ENCODE assay signal across 14 mouse cellular contexts in the genomic region with DNA sequence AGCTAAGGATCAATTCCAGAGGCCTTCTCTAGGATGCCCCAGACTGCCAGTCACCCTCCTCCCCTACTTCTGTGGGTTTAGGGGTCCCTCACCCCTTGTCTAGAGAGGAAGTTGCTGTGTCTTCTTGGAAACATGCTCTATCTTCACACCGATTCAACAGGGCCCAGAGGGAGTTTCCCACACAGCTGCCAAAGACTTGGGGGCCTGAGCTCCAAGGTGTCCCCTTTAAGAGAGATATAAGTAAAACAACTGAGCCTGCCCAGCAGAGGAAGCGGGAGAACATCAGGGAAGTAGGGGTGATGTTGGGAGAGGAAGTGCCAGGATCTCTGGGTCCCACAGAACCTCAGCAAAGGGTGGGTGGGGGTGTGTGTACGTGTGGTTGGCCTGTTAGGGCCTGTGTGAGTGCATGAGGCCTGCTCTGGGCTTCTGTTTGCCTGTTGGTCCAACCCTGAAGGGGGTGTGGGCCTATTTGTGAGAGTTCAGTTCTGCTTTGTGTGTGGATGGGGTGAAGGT. TPM values are rescaled to one million over a fixed set of nuclear protein-coding genes. Genes with fewer than 3 reads are reported as not detected.
DNase-seq lines count a peak whose midpoint lies in the region; ATAC-seq and TF ChIP-seq lines count a peak whose summit lies in the region.
"Had no signal": no experiment of that assay in that cellular context is flagged by ENCODE, and none has a peak within 500 bp of the region (broad histone marks: within the 10 kb centered on the region; RNA-seq: fewer than 3 reads in every experiment).

No protein-coding gene starts in this region.

- 68% methylated on average over 3 of the region's 3 CpGs for WGBS in forebrain, embryonic 10.5 days
- 71% methylated on average over 3 of the region's 3 CpGs for WGBS in forebrain, embryonic 11.5 days
- 14% methylated on average over 3 of the region's 3 CpGs for WGBS in spleen, adult 2 months
- 60% methylated on average over 3 of the region's 3 CpGs for WGBS in intestine, postnatal 0 days
- WGBS in small intestine, adult 2 months = 36% methylated on average over 3 of the region's 3 CpGs
- WGBS in hindbrain, postnatal 0 days = 77% methylated on average over 3 of the region's 3 CpGs

- no peak for TF ChIP-seq CTCF in spleen, adult 2 months (IDR thresholded peaks at IDR 0.05; ENCODE audit: extremely low read depth, insufficient read depth, insufficient read length, insufficient replicate concordance)
- TF ChIP-seq CTCF in intestine, postnatal 0 days (IDR thresholded peaks at IDR 0.05; ENCODE audit: low read depth) = no peak
- TF ChIP-seq CTCF in small intestine, adult 2 months (IDR thresholded peaks at IDR 0.05; ENCODE audit: extremely low read depth, insufficient read length, insufficient replicate concordance, low read depth, low read length) = no peak
- TF ChIP-seq CTCF in hindbrain, postnatal 0 days (IDR thresholded peaks at IDR 0.05; ENCODE audit: low read depth) = no peak

- no peak overlapping the region for H3K9ac ChIP-seq in forebrain, embryonic 11.5 days (ENCODE audit: low read length)
- no peak overlapping the region for H3K9ac ChIP-seq in intestine, postnatal 0 days (ENCODE audit: low read depth, low read length)
- H3K9ac ChIP-seq in hindbrain, postnatal 0 days (replicated peaks; ENCODE audit: low read length) = no peak overlapping the region
- H3K9ac ChIP-seq: neural tube, embryonic 13.5 days had no signal

- no peak overlapping the region for H3K4me3 ChIP-seq in forebrain, embryonic 10.5 days
- H3K4me3 ChIP-seq in forebrain, embryonic 11.5 days (ENCODE audit: low read depth, low read length) = no peak overlapping the region
- no peak overlapping the region for H3K4me3 ChIP-seq in spleen, adult 2 months (ENCODE audit: extremely low read depth, insufficient read depth, insufficient read length)
- H3K4me3 ChIP-seq in intestine, postnatal 0 days (ENCODE audit: low read depth, low read length) = no peak overlapping the region
- H3K4me3 ChIP-seq in small intestine, adult 2 months (ENCODE audit: low read depth, low read length) = peak overlapping the region; percentile 25
- H3K4me3 ChIP-seq in hindbrain, postnatal 0 days (ENCODE audit: low read length) = no peak overlapping the region
- H3K4me3 ChIP-seq: neural tube, embryonic 13.5 days had no signal

- no peak for ATAC-seq in forebrain, embryonic 11.5 days (replicated peaks; ENCODE audit: low FRiP score)
- ATAC-seq in intestine, postnatal 0 days = no peak
- no peak for ATAC-seq in hindbrain, postnatal 0 days
- ATAC-seq: forebrain, embryonic 14.5 days had no signal

- TF ChIP-seq POLR2A in spleen, adult 2 months (IDR thresholded peaks at IDR 0.05; ENCODE audit: low read depth, low read length) = no peak
- TF ChIP-seq POLR2A in small intestine, adult 2 months (IDR thresholded peaks at IDR 0.05; ENCODE audit: low read depth, low read length) = no peak

- peaks cover 72% of the 10 kb centered on the region for H3K4me1 ChIP-seq in forebrain, embryonic 10.5 days
- H3K4me1 ChIP-seq in forebrain, embryonic 11.5 days (replicated peaks; ENCODE audit: control insufficient read depth, insufficient read depth, low read length) = peaks cover 40% of the 10 kb centered on the region
- peaks cover 37% of the 10 kb centered on the region for H3K4me1 ChIP-seq in spleen, adult 2 months (ENCODE audit: control insufficient read depth, insufficient read depth, insufficient read length)
- peaks cover 41% of the 10 kb centered on the region for H3K4me1 ChIP-seq in intestine, postnatal 0 days (replicated peaks; ENCODE audit: control insufficient read depth, insufficient read depth, low read length)
- peaks cover 49% of the 10 kb centered on the region for H3K4me1 ChIP-seq in small intestine, adult 2 months (ENCODE audit: control insufficient read depth, insufficient read depth, insufficient read length, low read length)
- H3K4me1 ChIP-seq in hindbrain, postnatal 0 days (ENCODE audit: insufficient read depth, low read length) = peaks cover 40% of the 10 kb centered on the region

- no peak overlapping the region for H3K4me2 ChIP-seq in forebrain, embryonic 11.5 days (ENCODE audit: low read depth, low read length, severe bottlenecking)
- H3K4me2 ChIP-seq in intestine, postnatal 0 days (replicated peaks; ENCODE audit: low read depth) = peak overlapping the region; percentile 96
- H3K4me2 ChIP-seq in hindbrain, postnatal 0 days (ENCODE audit: low read depth, low read length) = no peak overlapping the region
- H3K4me2 ChIP-seq: neural tube, embryonic 13.5 days had no signal

- H3K9me3 ChIP-seq in forebrain, embryonic 10.5 days = no peaks in the 10 kb centered on the region
- no peaks in the 10 kb centered on the region for H3K9me3 ChIP-seq in forebrain, embryonic 11.5 days (ENCODE audit: control insufficient read depth, low read length)
- H3K9me3 ChIP-seq in intestine, postnatal 0 days (ENCODE audit: control insufficient read depth) = no peaks in the 10 kb centered on the region
- no peaks in the 10 kb centered on the region for H3K9me3 ChIP-seq in hindbrain, postnatal 0 days (ENCODE audit: low read length)
- H3K9me3 ChIP-seq: neural tube, embryonic 13.5 days had no signal

- DNase-seq in forebrain, embryonic 10.5 days (ENCODE audit: extremely low spot score, low spot score) = no peak
- no peak for DNase-seq in forebrain, embryonic 11.5 days (ENCODE audit: low spot score)
- no peak for DNase-seq in spleen, adult 2 months (ENCODE audit: low read depth in 1 of 2, low spot score in 2 of 2)
- no peak for DNase-seq in spleen, adult 12 weeks (ENCODE audit: low spot score)
- DNase-seq in right cerebral cortex, adult 18-20 months = no peak
- no peak for DNase-seq in hindbrain, postnatal 0 days (ENCODE audit: low spot score)
- DNase-seq: thymus, postnatal 14 days had no signal

- H3K27me3 ChIP-seq in forebrain, embryonic 10.5 days (ENCODE audit: poor library complexity, severe bottlenecking) = peaks cover 92% of the 10 kb centered on the region
- H3K27me3 ChIP-seq in forebrain, embryonic 11.5 days (ENCODE audit: control insufficient read depth, insufficient read depth, low read length) = peaks cover 38% of the 10 kb centered on the region
- no peaks in the 10 kb centered on the region for H3K27me3 ChIP-seq in spleen, adult 2 months (ENCODE audit: control insufficient read depth, insufficient read depth, low read length)
- no peaks in the 10 kb centered on the region for H3K27me3 ChIP-seq in intestine, postnatal 0 days (replicated peaks; ENCODE audit: control insufficient read depth, insufficient read depth, low read length)
- H3K27me3 ChIP-seq in small intestine, adult 2 months (ENCODE audit: control insufficient read depth, insufficient read depth, low read length) = no peaks in the 10 kb centered on the region
- H3K27me3 ChIP-seq in hindbrain, postnatal 0 days (ENCODE audit: insufficient read depth, low read length) = no peaks in the 10 kb centered on the region

- 0 out of 2 replicates have a peak overlapping the region, but pooled peaks have one; percentile 20 for H3K27ac ChIP-seq in forebrain, embryonic 10.5 days
- H3K27ac ChIP-seq in forebrain, embryonic 11.5 days (ENCODE audit: low read depth, low read length) = no peak overlapping the region
- peak overlapping the region; percentile 78 for H3K27ac ChIP-seq in spleen, adult 2 months (ENCODE audit: insufficient read depth, low read length)
- H3K27ac ChIP-seq in intestine, postnatal 0 days (ENCODE audit: low read depth, low read length) = peak overlapping the region; percentile 82; the same call in 1 of the 2 replicates
- peak overlapping the region; percentile 99 for H3K27ac ChIP-seq in small intestine, adult 2 months (ENCODE audit: insufficient read depth, low read depth, low read length)
- H3K27ac ChIP-seq in hindbrain, postnatal 0 days = no peak overlapping the region
- H3K27ac ChIP-seq: neural tube, embryonic 13.5 days had no signal

- no peaks in the 10 kb centered on the region for H3K36me3 ChIP-seq in forebrain, embryonic 10.5 days (replicated peaks)
- H3K36me3 ChIP-seq in forebrain, embryonic 11.5 days (ENCODE audit: control insufficient read depth, insufficient read depth, low read length) = no peaks in the 10 kb centered on the region
- no peaks in the 10 kb centered on the region for H3K36me3 ChIP-seq in spleen, adult 2 months (ENCODE audit: control insufficient read depth, insufficient read depth, low read length)
- H3K36me3 ChIP-seq in intestine, postnatal 0 days (ENCODE audit: control insufficient read depth, insufficient read depth) = no peaks in the 10 kb centered on the region
- no peaks in the 10 kb centered on the region for H3K36me3 ChIP-seq in small intestine, adult 2 months (ENCODE audit: control insufficient read depth, insufficient read depth, low read length)
- no peaks in the 10 kb centered on the region for H3K36me3 ChIP-seq in hindbrain, postnatal 0 days (ENCODE audit: insufficient read depth, low read length)
- H3K36me3 ChIP-seq: neural tube, embryonic 13.5 days had no signal

RNA-seq across cellular contexts. Expression of gene Junb, which starts 4.0 kb away (rescaled TPM):
- 3.8 and 4.0 TPM in 2 replicates for polyA plus RNA-seq in forebrain, embryonic 10.5 days (2016; fragmentation: Nextera tagmentation; extraction: Ambion mirVana)
- polyA plus RNA-seq in forebrain, embryonic 11.5 days (2014; fragmentation: Nextera tagmentation; extraction: Ambion mirVana) = 5.2 and 5.8 TPM in 2 replicates
- 89.2 and 154 TPM in 2 replicates for polyA plus RNA-seq in spleen, adult 2 months (2012; rRNA removed)
- 42.8 and 47.6 TPM in 2 replicates for polyA plus RNA-seq in intestine, postnatal 0 days (2015; fragmentation: Nextera tagmentation; extraction: Ambion mirVana)
- 122 and 329 TPM in 2 replicates for polyA plus RNA-seq in small intestine, adult 2 months (2012; rRNA removed)
- 16.9 and 17.8 TPM in 2 replicates for total RNA-seq in hindbrain, postnatal 0 days (2014; rRNA removed)
- 6.3 and 7.9 TPM in 2 replicates for polyA plus RNA-seq in hindbrain, postnatal 0 days (2015; fragmentation: Nextera tagmentation; extraction: Ambion mirVana)

RNA-seq across cellular contexts. Expression of gene Hook2, which starts 7.8 kb away (rescaled TPM):
- polyA plus RNA-seq in forebrain, embryonic 10.5 days (2016; fragmentation: Nextera tagmentation; extraction: Ambion mirVana) = 18.3 and 19.0 TPM in 2 replicates
- 14.8 and 15.5 TPM in 2 replicates for polyA plus RNA-seq in forebrain, embryonic 11.5 days (2014; fragmentation: Nextera tagmentation; extraction: Ambion mirVana)
- 3.6 and 3.9 TPM in 2 replicates for polyA plus RNA-seq in spleen, adult 2 months (2012; rRNA removed)
- 68.6 and 75.4 TPM in 2 replicates for polyA plus RNA-seq in intestine, postnatal 0 days (2015; fragmentation: Nextera tagmentation; extraction: Ambion mirVana)
- 26.3 and 56.9 TPM in 2 replicates for polyA plus RNA-seq in small intestine, adult 2 months (2012; rRNA removed)
- total RNA-seq in hindbrain, postnatal 0 days (2014; rRNA removed) = 18.9 and 19.0 TPM in 2 replicates
- polyA plus RNA-seq in hindbrain, postnatal 0 days (2015; fragmentation: Nextera tagmentation; extraction: Ambion mirVana) = 29.7 and 33.4 TPM in 2 replicates

RNA-seq across cellular contexts. Expression of gene Rnaseh2a, which starts 13.0 kb away (rescaled TPM):
- 163 and 173 TPM in 2 replicates for polyA plus RNA-seq in forebrain, embryonic 10.5 days (2016; fragmentation: Nextera tagmentation; extraction: Ambion mirVana)
- polyA plus RNA-seq in forebrain, embryonic 11.5 days (2014; fragmentation: Nextera tagmentation; extraction: Ambion mirVana) = 128 and 147 TPM in 2 replicates
- 34.2 and 35.6 TPM in 2 replicates for polyA plus RNA-seq in spleen, adult 2 months (2012; rRNA removed)
- 53.2 and 57.6 TPM in 2 replicates for polyA plus RNA-seq in intestine, postnatal 0 days (2015; fragmentation: Nextera tagmentation; extraction: Ambion mirVana)
- 14.5 and 29.1 TPM in 2 replicates for polyA plus RNA-seq in small intestine, adult 2 months (2012; rRNA removed)
- 37.3 and 45.9 TPM in 2 replicates for total RNA-seq in hindbrain, postnatal 0 days (2014; rRNA removed)
- polyA plus RNA-seq in hindbrain, postnatal 0 days (2015; fragmentation: Nextera tagmentation; extraction: Ambion mirVana) = 59.0 and 59.7 TPM in 2 replicates

RNA-seq across cellular contexts. Expression of gene Prdx2, which starts 13.2 kb away (rescaled TPM):
- polyA plus RNA-seq in forebrain, embryonic 10.5 days (2016; fragmentation: Nextera tagmentation; extraction: Ambion mirVana) = 1,199 and 1,255 TPM in 2 replicates
- 1,226 and 1,312 TPM in 2 replicates for polyA plus RNA-seq in forebrain, embryonic 11.5 days (2014; fragmentation: Nextera tagmentation; extraction: Ambion mirVana)
- polyA plus RNA-seq in spleen, adult 2 months (2012; rRNA removed) = 149 and 164 TPM in 2 replicates
- 313 and 319 TPM in 2 replicates for polyA plus RNA-seq in intestine, postnatal 0 days (2015; fragmentation: Nextera tagmentation; extraction: Ambion mirVana)
- polyA plus RNA-seq in small intestine, adult 2 months (2012; rRNA removed) = 70.6 and 141 TPM in 2 replicates
- total RNA-seq in hindbrain, postnatal 0 days (2014; rRNA removed) = 688 and 763 TPM in 2 replicates
- 925 and 937 TPM in 2 replicates for polyA plus RNA-seq in hindbrain, postnatal 0 days (2015; fragmentation: Nextera tagmentation; extraction: Ambion mirVana)

RNA-seq across cellular contexts. Expression of gene Gm49661, which starts 13.3 kb away (rescaled TPM):
- polyA plus RNA-seq in forebrain, embryonic 10.5 days (2016; fragmentation: Nextera tagmentation; extraction: Ambion mirVana) = not detected in 2 replicates
- not detected in 2 replicates for polyA plus RNA-seq in forebrain, embryonic 11.5 days (2014; fragmentation: Nextera tagmentation; extraction: Ambion mirVana)
- not detected in 2 replicates for polyA plus RNA-seq in spleen, adult 2 months (2012; rRNA removed)
- 1.3 and 2.1 TPM in 2 replicates for polyA plus RNA-seq in intestine, postnatal 0 days (2015; fragmentation: Nextera tagmentation; extraction: Ambion mirVana)
- 3.2 TPM in 1 of 2 replicates, not detected in the other for polyA plus RNA-seq in small intestine, adult 2 months (2012; rRNA removed)
- total RNA-seq in hindbrain, postnatal 0 days (2014; rRNA removed) = not detected in 2 replicates
- polyA plus RNA-seq in hindbrain, postnatal 0 days (2015; fragmentation: Nextera tagmentation; extraction: Ambion mirVana) = not detected in 2 replicates
- total RNA-seq: ES-E14; heart, postnatal 25 days; left cerebral cortex, postnatal 10 days had no signal
- polyA plus RNA-seq: forebrain, embryonic 14.5 days; neural tube, embryonic 13.5 days had no signal

Comparison
In these comparisons a context has a peak if more than half of its experiments do, and no peak if none do; other contexts are left out.
1. H3K27ac ChIP-seq: peak in forebrain, embryonic 10.5 days (single experiment), spleen, adult 2 months (single experiment), intestine, postnatal 0 days (single experiment) and small intestine, adult 2 months (single experiment); none in forebrain, embryonic 11.5 days (single experiment) and hindbrain, postnatal 0 days (single experiment).